Mouse (Mus musculus) liver, adult (tissue): ENCODE measurements around the gene Bag5.

Source experiments
- GATA4 ChIP-seq: IDR thresholded peaks from 2 replicates; pipeline ENCODE4 v1.6.1; 2014; ENCODE audit warnings: mild to moderate bottlenecking, low read length; ENCODE audit not compliant: insufficient replicate concordance

Bag5 gene

GRCm38 (mm10) chr12:111692899-111693298 lies 20.2 kb downstream of the Bag5 start:
- TF ChIP-seq GATA4: no peak

DNA sequence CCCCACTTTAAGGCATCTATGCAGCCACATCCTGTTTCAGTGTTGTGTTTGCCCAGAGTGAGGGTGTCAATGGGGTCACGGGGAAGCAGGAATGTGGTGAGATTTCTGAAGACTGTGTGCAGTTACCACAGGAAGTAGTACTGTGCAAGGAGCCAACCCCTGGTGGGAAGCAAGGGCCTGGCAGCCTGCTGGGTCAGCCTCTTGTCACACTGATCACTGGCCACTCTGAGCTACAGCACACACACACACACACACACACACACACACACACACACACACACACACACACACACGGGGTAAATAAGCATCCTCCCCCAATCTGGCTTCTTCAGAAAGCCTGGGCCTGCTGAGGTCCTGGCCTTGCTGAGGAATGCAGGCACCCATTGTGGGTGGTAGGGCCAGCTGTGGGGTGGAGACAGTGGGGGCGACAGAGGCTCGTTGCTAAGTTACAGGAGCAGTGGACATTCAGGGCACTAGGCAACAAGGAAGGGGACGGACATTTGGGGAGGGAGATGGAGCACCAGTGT lies 21.6 kb downstream of the Bag5 start:
- TF ChIP-seq GATA4: no peak

- no peak for TF ChIP-seq GATA4
These were observed 23.6 kb downstream of the Bag5 start for GRCm38 (mm10) chr12:111689426-111689825.

DNA sequence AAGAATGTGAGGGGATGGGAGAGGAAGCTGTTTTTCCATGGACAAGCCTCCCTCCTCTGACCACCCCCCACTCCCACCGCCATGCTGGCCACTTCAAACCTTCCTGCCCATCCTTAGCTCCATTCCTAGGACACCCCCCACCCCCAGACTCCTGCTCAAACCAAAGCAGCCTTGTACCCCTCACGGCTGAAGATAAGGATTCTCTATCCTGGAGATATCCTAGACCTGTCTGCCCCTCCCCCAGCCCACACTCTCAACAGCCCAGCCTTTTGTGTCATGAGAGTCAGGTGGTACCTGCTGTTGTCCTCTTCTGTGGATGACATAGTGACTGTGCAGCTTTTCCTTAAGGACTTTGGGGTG lies 25.0 kb downstream of the Bag5 start:
- no peak for TF ChIP-seq GATA4

- TF ChIP-seq GATA4: no peak
These were observed 25.5 kb downstream of the Bag5 start for GRCm38 (mm10) chr12:111687350-111688068.

- no peak for TF ChIP-seq GATA4
These were observed 26.7 kb downstream of the Bag5 start for GRCm38 (mm10) chr12:111686390-111686789.

DNA sequence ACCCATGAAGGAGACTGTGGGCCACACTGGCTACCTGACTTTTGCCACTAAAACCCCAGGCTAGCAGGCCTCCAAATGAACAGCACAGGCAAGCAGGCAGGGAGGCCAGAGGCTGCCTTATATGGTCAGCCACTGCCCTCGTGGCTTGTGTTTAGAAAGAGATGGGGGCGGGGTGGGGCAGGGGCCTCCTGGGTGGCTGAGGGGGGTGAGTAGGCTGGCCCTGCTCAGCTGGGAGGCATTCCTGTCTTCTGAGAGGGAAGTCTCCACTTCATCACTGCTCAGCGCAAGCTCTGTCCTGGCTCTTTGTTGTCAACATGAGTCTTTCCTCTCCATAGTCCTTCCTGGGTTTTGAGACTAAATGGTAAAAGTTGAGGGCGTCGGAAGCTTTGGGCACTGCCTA lies 30.3 kb downstream of the Bag5 start:
- no peak for TF ChIP-seq GATA4

- no peak for TF ChIP-seq GATA4
These were observed 31.1 kb downstream of the Bag5 start for GRCm38 (mm10) chr12:111682003-111682402.

DNA sequence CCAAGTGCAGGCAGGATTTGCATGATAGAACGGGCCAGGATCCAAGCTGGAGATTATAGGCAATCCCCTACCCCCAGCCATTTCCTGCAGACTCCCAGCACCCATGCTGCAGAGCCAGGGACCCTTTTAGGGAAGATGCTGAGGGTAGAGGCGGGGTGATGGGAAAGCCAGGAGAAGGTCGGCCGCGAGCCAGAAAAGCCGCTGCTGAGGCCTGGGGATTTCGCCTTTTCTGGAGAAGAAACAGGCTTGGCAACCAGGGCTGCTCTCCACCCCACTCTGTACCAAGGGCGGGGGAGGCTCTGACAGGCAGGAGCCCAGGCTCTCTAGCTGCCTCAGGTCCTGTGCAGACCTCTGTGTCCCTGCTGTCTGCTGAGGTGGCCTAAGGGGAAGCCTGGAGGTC lies 31.8 kb downstream of the Bag5 start:
- TF ChIP-seq GATA4: no peak

- no peak for TF ChIP-seq GATA4
These were observed 32.4 kb downstream of the Bag5 start for GRCm38 (mm10) chr12:111680661-111681060.

- TF ChIP-seq GATA4: no peak
These were observed 34.1 kb downstream of the Bag5 start for GRCm38 (mm10) chr12:111678997-111679396.

GRCm38 (mm10) chr12:111678670-111678933 lies 34.5 kb downstream of the Bag5 start:
- no peak for TF ChIP-seq GATA4

GRCm38 (mm10) chr12:111677882-111678669 lies 35.0 kb downstream of the Bag5 start, which contains the start of gene Trmt61a:
TSS of gene Trmt61a (plus strand) at chr12:111678105.
- TF ChIP-seq GATA4: no peak

- no peak for TF ChIP-seq GATA4
These were observed 35.6 kb downstream of the Bag5 start for GRCm38 (mm10) chr12:111677421-111677820.

DNA sequence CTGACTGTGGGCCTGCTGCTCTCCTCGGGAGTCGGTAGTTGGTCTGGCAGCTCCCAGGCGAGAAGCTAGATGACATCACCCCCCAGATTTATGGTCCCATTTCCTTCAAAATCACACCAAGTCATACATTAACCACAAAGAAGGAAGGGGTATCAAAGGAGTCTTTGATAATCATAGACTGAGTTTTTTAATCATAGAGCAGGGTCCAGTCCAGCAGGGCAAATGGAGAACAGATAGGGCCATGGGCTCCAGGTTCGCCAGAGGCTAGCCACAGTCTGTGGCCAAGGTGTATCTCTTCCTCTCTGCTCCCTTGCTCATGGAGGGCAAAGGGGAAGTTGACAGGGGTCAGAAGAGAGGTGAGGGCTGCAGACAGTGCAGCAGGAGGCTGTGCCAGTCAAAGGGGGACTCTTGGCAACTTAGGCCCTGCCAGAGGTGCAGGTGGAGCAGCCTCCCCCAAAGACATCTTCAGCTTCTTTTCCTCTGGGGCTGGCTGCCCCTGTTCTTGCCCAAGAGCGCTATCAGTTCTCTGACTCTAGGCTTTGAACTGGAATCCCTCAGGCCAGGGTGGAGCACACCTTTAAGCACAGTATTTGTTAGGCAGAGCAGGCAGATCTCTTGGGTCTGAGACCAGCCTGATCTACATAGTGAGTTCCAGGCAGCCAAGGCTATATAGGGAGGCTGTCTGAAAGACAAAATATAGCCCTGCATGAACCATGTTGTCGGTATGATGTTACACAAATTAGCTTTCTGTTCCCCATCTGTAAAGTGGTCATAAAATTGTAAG lies 37.1 kb downstream of the Bag5 start:
- no peak for TF ChIP-seq GATA4

DNA sequence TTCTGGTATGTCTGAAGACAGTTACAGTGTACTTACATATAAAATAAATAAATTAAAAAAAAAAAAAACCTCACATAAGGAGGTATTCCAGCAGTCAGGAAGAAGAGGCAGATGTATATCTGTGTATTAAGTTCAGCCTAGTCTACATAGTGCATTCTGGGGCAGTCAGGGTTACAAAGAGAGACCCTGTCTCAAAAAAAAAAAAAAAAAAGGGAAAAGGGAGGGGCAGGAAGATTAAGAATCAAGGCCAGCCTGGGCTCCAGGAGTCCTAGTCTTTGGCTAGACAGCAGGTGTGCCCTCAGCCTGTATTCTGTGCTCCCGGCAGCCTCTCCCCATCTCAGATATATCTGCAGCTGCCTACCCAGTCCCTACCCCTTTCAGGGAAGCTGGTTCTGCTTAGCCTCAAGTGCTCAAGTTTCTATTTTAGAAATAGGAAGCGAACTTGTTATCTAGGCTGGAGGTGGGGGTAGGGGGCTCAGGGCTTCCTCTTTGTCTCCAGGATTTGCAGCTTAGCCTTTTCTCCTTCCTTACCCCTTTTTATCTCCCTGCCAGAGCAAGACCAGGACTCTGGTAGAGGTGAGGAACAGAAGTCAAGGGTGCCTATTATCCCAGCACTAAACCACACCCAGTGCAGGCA lies 38.1 kb downstream of the Bag5 start:
- no peak for TF ChIP-seq GATA4

- TF ChIP-seq GATA4: no peak
These were observed 40.5 kb downstream of the Bag5 start for GRCm38 (mm10) chr12:111672581-111672980.
